Mouse (Mus musculus): ENCODE data around the gene Cox4i2. TPM values are rescaled to one million over a fixed set of nuclear protein-coding genes. Genes with fewer than 3 reads are reported as not detected.

Gene Cox4i2
- polyA plus RNA-seq, 1 experiment from 2014 or later: 10.1 TPM

GRCm38 (mm10) chr2:152737306-152738221 lies 16.4 kb upstream of the Cox4i2 start:
- peaks cover 95% of the 10 kb centered on the region for H3K4me1 ChIP-seq
- peaks cover 11% of the 10 kb centered on the region for H3K36me3 ChIP-seq (replicated peaks)
- peak overlapping the region; percentile 86 for H3K4me3 ChIP-seq
- H3K27me3 ChIP-seq (replicated peaks; ENCODE audit: low read depth, poor library complexity, severe bottlenecking): no peaks in the 10 kb centered on the region
- DNase-seq (ENCODE audit: low spot score): peak; percentile 63
- WGBS: 10% methylated on average over 10 of the region's 10 CpGs
- H3K27ac ChIP-seq (replicated peaks): peak overlapping the region; percentile 96
- H3K9me3 ChIP-seq: no peaks in the 10 kb centered on the region

DNA sequence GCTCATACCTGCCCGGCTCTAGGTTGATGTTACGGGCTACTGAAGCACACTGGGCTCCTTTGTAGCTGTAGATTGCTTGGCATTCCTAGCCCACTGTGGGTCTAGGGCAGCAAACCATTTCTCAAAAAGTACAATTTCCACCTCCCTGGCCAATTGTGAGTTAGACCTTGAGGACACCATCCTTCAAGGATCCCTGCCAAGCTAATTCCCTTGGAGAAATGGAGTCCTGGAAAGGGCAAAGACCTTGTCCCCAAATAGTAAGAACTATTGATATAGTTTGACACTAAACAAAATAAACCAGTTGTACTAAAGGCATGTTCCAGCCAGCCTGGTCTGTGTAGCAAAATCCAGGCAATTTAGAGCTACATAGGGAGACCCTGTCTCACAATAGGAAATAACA lies 15.6 kb upstream of the Cox4i2 start:
- H3K4me3 ChIP-seq: peak overlapping the region; percentile 86
- H3K27ac ChIP-seq (replicated peaks): peak overlapping the region; percentile 96
- no peak for DNase-seq (ENCODE audit: low spot score)
- H3K9me3 ChIP-seq: no peaks in the 10 kb centered on the region
- WGBS: 40% methylated on average over 2 of the region's 2 CpGs
- H3K4me1 ChIP-seq: peaks cover 93% of the 10 kb centered on the region
- H3K27me3 ChIP-seq (replicated peaks; ENCODE audit: low read depth, poor library complexity, severe bottlenecking): no peaks in the 10 kb centered on the region
- peaks cover 11% of the 10 kb centered on the region for H3K36me3 ChIP-seq (replicated peaks)

- no peaks in the 10 kb centered on the region for H3K9me3 ChIP-seq
- peak; percentile 95 for DNase-seq (ENCODE audit: low spot score)
- under 1% methylated on average over 36 of the region's 36 CpGs for WGBS
- no peaks in the 10 kb centered on the region for H3K27me3 ChIP-seq (replicated peaks; ENCODE audit: low read depth, poor library complexity, severe bottlenecking)
- peaks cover 84% of the 10 kb centered on the region for H3K4me1 ChIP-seq
- peak overlapping the region; percentile 86 for H3K4me3 ChIP-seq
- peaks cover 11% of the 10 kb centered on the region for H3K36me3 ChIP-seq (replicated peaks)
- peak overlapping the region; percentile 96 for H3K27ac ChIP-seq (replicated peaks)
Measured at GRCm38 (mm10) chr2:152739031-152739841, 14.7 kb upstream of the Cox4i2 start.

DNA sequence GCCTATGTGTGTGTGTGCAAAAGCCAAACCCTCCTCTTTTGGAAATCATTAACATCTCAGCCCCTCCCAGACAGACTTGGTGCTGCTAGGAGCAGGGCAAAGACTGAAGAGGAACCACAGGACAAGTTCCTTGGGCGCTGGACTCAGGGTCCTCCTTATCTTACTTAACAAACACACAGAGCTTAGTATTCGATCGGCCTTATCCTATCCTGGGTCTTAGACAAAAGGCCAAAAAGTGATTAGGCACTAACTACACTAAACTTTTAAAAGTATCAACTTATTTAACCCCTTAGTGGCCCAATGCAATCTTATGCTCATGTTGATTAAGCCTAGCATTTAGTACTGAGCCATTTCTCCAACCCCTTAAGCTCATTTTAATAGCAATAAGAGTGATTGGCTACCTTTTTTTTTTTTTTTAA lies 14.1 kb upstream of the Cox4i2 start:
- peak overlapping the region; percentile 86 for H3K4me3 ChIP-seq
- H3K36me3 ChIP-seq (replicated peaks): peaks cover 11% of the 10 kb centered on the region
- H3K27me3 ChIP-seq (replicated peaks; ENCODE audit: low read depth, poor library complexity, severe bottlenecking): no peaks in the 10 kb centered on the region
- H3K27ac ChIP-seq (replicated peaks): peak overlapping the region; percentile 96
- H3K9me3 ChIP-seq: no peaks in the 10 kb centered on the region
- DNase-seq (ENCODE audit: low spot score): no peak
- H3K4me1 ChIP-seq: peaks cover 78% of the 10 kb centered on the region
- 17% methylated on average over 3 of the region's 3 CpGs for WGBS

DNA sequence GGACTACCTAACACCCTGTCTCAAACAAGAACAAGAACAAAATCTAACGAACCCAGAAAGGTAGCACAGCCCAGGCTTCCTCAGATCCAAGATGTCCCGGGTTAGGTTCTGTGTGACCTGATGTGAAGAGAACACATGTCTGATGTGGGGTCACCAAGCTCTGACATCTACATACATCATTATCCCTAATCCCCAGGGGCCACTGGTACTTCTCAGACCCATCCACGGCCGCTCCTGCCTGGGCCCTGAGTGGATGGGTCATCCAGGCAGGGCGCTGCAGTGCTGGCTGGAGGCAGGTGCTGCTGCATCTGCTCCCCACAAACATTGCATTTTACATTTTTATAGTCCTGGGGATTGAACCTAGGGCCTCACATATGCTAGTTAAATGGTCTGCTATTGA lies 13.5 kb upstream of the Cox4i2 start:
- Histone ChIP-seq H3K27ac (replicated peaks) (peak overlapping the region; percentile 96), H3K4me1 (peaks cover 72% of the 10 kb centered on the region)

GRCm38 (mm10) chr2:152741153-152742041 lies 12.6 kb upstream of the Cox4i2 start:
- Histone ChIP-seq H3K36me3 (replicated peaks) (peaks cover 11% of the 10 kb centered on the region), H3K4me1 (peaks cover 63% of the 10 kb centered on the region), H3K9me3 (no peaks in the 10 kb centered on the region), H3K27ac (replicated peaks) (peak overlapping the region; percentile 87), H3K27me3 (replicated peaks; ENCODE audit: low read depth, poor library complexity, severe bottlenecking) (no peaks in the 10 kb centered on the region), H3K4me3 (peak overlapping the region; percentile 19; the same call in 1 of the 2 replicates)
- 49% methylated on average over 14 of the region's 14 CpGs for WGBS
- DNase-seq (ENCODE audit: low spot score): peak; percentile 69

More for the DNA sequence above, 13.5 kb upstream of the Cox4i2 start:
- 65% methylated on average over 5 of the region's 5 CpGs for WGBS
- Histone ChIP-seq H3K9me3 (no peaks in the 10 kb centered on the region), H3K27me3 (replicated peaks; ENCODE audit: low read depth, poor library complexity, severe bottlenecking) (no peaks in the 10 kb centered on the region), H3K4me3 (no peak overlapping the region; the same call in 1 of the 2 replicates), H3K36me3 (replicated peaks) (peaks cover 11% of the 10 kb centered on the region)
- DNase-seq (ENCODE audit: low spot score): no peak

- WGBS: 25% methylated on average over 10 of the region's 10 CpGs
Measured at GRCm38 (mm10) chr2:152742435-152742834, 11.5 kb upstream of the Cox4i2 start.

GRCm38 (mm10) chr2:152756474-152757393 lies 2.8 kb downstream of the Cox4i2 start:
- Histone ChIP-seq H3K36me3 (replicated peaks) (no peaks in the 10 kb centered on the region), H3K4me3 (no peak overlapping the region), H3K9me3 (no peaks in the 10 kb centered on the region), H3K4me1 (peaks cover 29% of the 10 kb centered on the region), H3K27ac (replicated peaks) (0 out of 2 replicates have a peak overlapping the region, but pooled peaks have one; percentile 8), H3K27me3 (replicated peaks; ENCODE audit: low read depth, poor library complexity, severe bottlenecking) (peaks cover 51% of the 10 kb centered on the region)
- 67% methylated on average over 17 of the region's 17 CpGs for WGBS
- DNase-seq (ENCODE audit: low spot score): no peak

More at GRCm38 (mm10) chr2:152742435-152742834, 11.5 kb upstream of the Cox4i2 start:
- peak; percentile 87 for DNase-seq (ENCODE audit: low spot score)
- H3K36me3 ChIP-seq (replicated peaks): peaks cover 8% of the 10 kb centered on the region
- no peaks in the 10 kb centered on the region for H3K9me3 ChIP-seq
- H3K4me3 ChIP-seq: no peak overlapping the region; the same call in 1 of the 2 replicates
- peaks cover 56% of the 10 kb centered on the region for H3K4me1 ChIP-seq
- peak overlapping the region; percentile 87 for H3K27ac ChIP-seq (replicated peaks)
- H3K27me3 ChIP-seq (replicated peaks; ENCODE audit: low read depth, poor library complexity, severe bottlenecking): no peaks in the 10 kb centered on the region

- 0 out of 2 replicates have a peak overlapping the region, but pooled peaks have one; percentile 10 for H3K27ac ChIP-seq (replicated peaks)
- no peak for DNase-seq (ENCODE audit: low spot score)
- H3K4me1 ChIP-seq: peaks cover 29% of the 10 kb centered on the region
- no peaks in the 10 kb centered on the region for H3K9me3 ChIP-seq
- H3K4me3 ChIP-seq: no peak overlapping the region
- H3K36me3 ChIP-seq (replicated peaks): no peaks in the 10 kb centered on the region
- 59% methylated on average over 2 of the region's 2 CpGs for WGBS
- H3K27me3 ChIP-seq (replicated peaks; ENCODE audit: low read depth, poor library complexity, severe bottlenecking): peaks cover 51% of the 10 kb centered on the region
Measured at GRCm38 (mm10) chr2:152757478-152757877, 3.5 kb downstream of the Cox4i2 start.

DNA sequence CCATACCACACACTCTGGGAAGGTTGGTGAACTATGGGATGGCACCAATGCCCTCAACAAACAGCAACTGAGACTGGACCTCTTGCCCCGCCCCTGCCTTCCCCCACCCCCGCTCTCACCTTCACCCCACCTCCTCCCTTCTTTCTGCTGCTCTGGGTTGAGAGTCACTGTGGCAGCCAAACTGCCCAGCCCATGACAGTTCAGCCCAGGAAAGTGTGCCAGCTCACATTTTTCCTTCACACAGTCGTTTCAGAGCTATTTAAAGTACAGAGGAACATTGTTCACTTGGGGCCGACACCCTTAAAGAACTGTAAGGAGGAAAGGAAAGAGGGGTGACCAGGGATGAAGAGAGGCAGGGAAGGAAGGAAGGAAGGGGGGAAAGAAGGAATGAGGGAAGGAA lies 4.4 kb downstream of the Cox4i2 start:
- H3K36me3 ChIP-seq (replicated peaks): no peaks in the 10 kb centered on the region
- no peak for DNase-seq (ENCODE audit: low spot score)
- 53% methylated on average over 4 of the region's 4 CpGs for WGBS

GRCm38 (mm10) chr2:152763310-152763709 lies 9.3 kb downstream of the Cox4i2 start:
- H3K36me3 ChIP-seq (replicated peaks): no peaks in the 10 kb centered on the region
- H3K4me3 ChIP-seq: no peak overlapping the region
- H3K27ac ChIP-seq (replicated peaks): no peak overlapping the region
- 0 out of 2 replicates have a peak, but pooled peaks cover 3% of the 10 kb centered on the region for H3K27me3 ChIP-seq (replicated peaks; ENCODE audit: low read depth, poor library complexity, severe bottlenecking)
- peaks cover 42% of the 10 kb centered on the region for H3K4me1 ChIP-seq
- 72% methylated on average over 6 of the region's 6 CpGs for WGBS
- no peak for DNase-seq (ENCODE audit: low spot score)
- no peaks in the 10 kb centered on the region for H3K9me3 ChIP-seq

More for the DNA sequence above, 4.4 kb downstream of the Cox4i2 start:
- H3K27me3 ChIP-seq (replicated peaks; ENCODE audit: low read depth, poor library complexity, severe bottlenecking): peaks cover 42% of the 10 kb centered on the region
- no peaks in the 10 kb centered on the region for H3K9me3 ChIP-seq
- H3K4me3 ChIP-seq: no peak overlapping the region
- no peak overlapping the region for H3K27ac ChIP-seq (replicated peaks)
- H3K4me1 ChIP-seq: peaks cover 29% of the 10 kb centered on the region
